Mouse (Mus musculus): ENCODE measurements at regions not wholly inside any gene's neighbourhood (a gene's known extent, or its start where the extent isn't known, plus 50 kb on each side); places are given as distances from the start of the nearest gene placed in this dataset.

GRCm38 (mm10) chr14:72277309-72277708, 214.3 kb downstream of the Gm9195 start:
- no peaks in the 10 kb centered on the region for H3K4me1 ChIP-seq (ENCODE audit: insufficient read depth, low read length)
- H3K36me3 ChIP-seq (ENCODE audit: insufficient read depth, low read length): no peaks in the 10 kb centered on the region
- WGBS: 86% methylated on average over 4 of the region's 4 CpGs
- H3K27ac ChIP-seq (ENCODE audit: low read depth, low read length): no peak overlapping the region
- ATAC-seq (ENCODE audit: low FRiP score): no peak
- H3K9ac ChIP-seq (replicated peaks; ENCODE audit: low read length, poor library complexity, severe bottlenecking): no peak overlapping the region
- H3K4me3 ChIP-seq (ENCODE audit: low read depth, low read length): no peak overlapping the region
- H3K9me3 ChIP-seq (ENCODE audit: low read length): no peaks in the 10 kb centered on the region
- TF ChIP-seq CTCF (IDR thresholded peaks at IDR 0.05): no peak
- H3K4me2 ChIP-seq (ENCODE audit: low read depth, low read length, poor library complexity, severe bottlenecking): no peak overlapping the region
- no peak for DNase-seq (ENCODE audit: low spot score)
- no peaks in the 10 kb centered on the region for H3K27me3 ChIP-seq (ENCODE audit: insufficient read depth, low read length)

GRCm38 (mm10) chr14:72259255-72259654, 232.4 kb downstream of the Gm9195 start:
- Histone ChIP-seq H3K9me3 (ENCODE audit: low read length) (no peaks in the 10 kb centered on the region), H3K4me1 (ENCODE audit: insufficient read depth, low read length) (no peaks in the 10 kb centered on the region), H3K36me3 (ENCODE audit: insufficient read depth, low read length) (no peaks in the 10 kb centered on the region), H3K27me3 (ENCODE audit: insufficient read depth, low read length) (no peaks in the 10 kb centered on the region), H3K9ac (replicated peaks; ENCODE audit: low read length, poor library complexity, severe bottlenecking) (no peak overlapping the region), H3K4me2 (ENCODE audit: low read depth, low read length, poor library complexity, severe bottlenecking) (no peak overlapping the region), H3K4me3 (ENCODE audit: low read depth, low read length) (no peak overlapping the region), H3K27ac (ENCODE audit: low read depth, low read length) (no peak overlapping the region)
- 24% methylated on average over 2 of the region's 2 CpGs for WGBS
- TF ChIP-seq CTCF (IDR thresholded peaks at IDR 0.05): no peak
- ATAC-seq (ENCODE audit: low FRiP score) (no peak), DNase-seq (ENCODE audit: low spot score) (no peak)

DNA sequence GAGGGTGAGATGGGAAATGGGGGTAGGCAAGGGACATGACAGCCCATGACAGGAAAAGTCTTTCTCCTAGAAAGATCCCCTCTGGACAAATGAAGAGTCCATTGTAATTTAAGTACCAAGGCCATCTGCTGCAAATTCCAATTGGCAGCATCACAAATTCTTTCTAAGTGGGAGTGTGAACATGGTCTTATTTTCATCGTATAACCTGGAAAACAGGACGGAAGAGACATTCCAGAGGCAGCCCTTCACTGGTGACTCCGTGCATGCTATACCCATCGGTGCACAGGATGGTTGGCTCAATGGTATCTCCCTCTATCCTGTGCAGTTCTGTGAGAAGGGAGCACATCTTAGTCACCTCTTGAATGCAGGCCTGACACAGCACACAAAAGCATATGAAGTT, 249.8 kb downstream of the Gm9195 start:
- Histone ChIP-seq H3K9ac (replicated peaks; ENCODE audit: low read length, poor library complexity, severe bottlenecking) (no peak overlapping the region), H3K4me3 (ENCODE audit: low read depth, low read length) (no peak overlapping the region), H3K4me1 (ENCODE audit: insufficient read depth, low read length) (no peaks in the 10 kb centered on the region), H3K4me2 (ENCODE audit: low read depth, low read length, poor library complexity, severe bottlenecking) (no peak overlapping the region), H3K9me3 (ENCODE audit: low read length) (no peaks in the 10 kb centered on the region), H3K36me3 (ENCODE audit: insufficient read depth, low read length) (no peaks in the 10 kb centered on the region), H3K27me3 (ENCODE audit: insufficient read depth, low read length) (no peaks in the 10 kb centered on the region), H3K27ac (ENCODE audit: low read depth, low read length) (no peak overlapping the region)
- no peak for DNase-seq (ENCODE audit: low spot score)
- ATAC-seq (ENCODE audit: low FRiP score): no peak
- WGBS: 86% methylated on average over 4 of the region's 4 CpGs
- no peak for TF ChIP-seq CTCF (IDR thresholded peaks at IDR 0.05)

- Histone ChIP-seq H3K4me1 (ENCODE audit: insufficient read depth, low read length) (no peaks in the 10 kb centered on the region), H3K9ac (replicated peaks; ENCODE audit: low read length, poor library complexity, severe bottlenecking) (no peak overlapping the region), H3K27me3 (ENCODE audit: insufficient read depth, low read length) (no peaks in the 10 kb centered on the region), H3K4me3 (ENCODE audit: low read depth, low read length) (no peak overlapping the region), H3K27ac (ENCODE audit: low read depth, low read length) (no peak overlapping the region), H3K36me3 (ENCODE audit: insufficient read depth, low read length) (no peaks in the 10 kb centered on the region), H3K4me2 (ENCODE audit: low read depth, low read length, poor library complexity, severe bottlenecking) (no peak overlapping the region), H3K9me3 (ENCODE audit: low read length) (no peaks in the 10 kb centered on the region)
- ATAC-seq (ENCODE audit: low FRiP score) (no peak), DNase-seq (ENCODE audit: low spot score) (no peak)
- TF ChIP-seq CTCF (IDR thresholded peaks at IDR 0.05): no peak
- 35% methylated on average over 4 of the region's 4 CpGs for WGBS
Observed at GRCm38 (mm10) chr14:72240272-72240671, 251.4 kb downstream of the Gm9195 start.

GRCm38 (mm10) chr14:72238344-72238743, 253.3 kb downstream of the Gm9195 start:
- H3K4me2 ChIP-seq (ENCODE audit: low read depth, low read length, poor library complexity, severe bottlenecking): no peak overlapping the region
- H3K4me1 ChIP-seq (ENCODE audit: insufficient read depth, low read length): no peaks in the 10 kb centered on the region
- DNase-seq (ENCODE audit: low spot score): no peak
- H3K4me3 ChIP-seq (ENCODE audit: low read depth, low read length): no peak overlapping the region
- no peak for TF ChIP-seq CTCF (IDR thresholded peaks at IDR 0.05)
- no peaks in the 10 kb centered on the region for H3K27me3 ChIP-seq (ENCODE audit: insufficient read depth, low read length)
- ATAC-seq (ENCODE audit: low FRiP score): no peak
- H3K9ac ChIP-seq (replicated peaks; ENCODE audit: low read length, poor library complexity, severe bottlenecking): no peak overlapping the region
- H3K27ac ChIP-seq (ENCODE audit: low read depth, low read length): no peak overlapping the region
- no peaks in the 10 kb centered on the region for H3K9me3 ChIP-seq (ENCODE audit: low read length)
- 94% methylated on average over 4 of the region's 4 CpGs for WGBS
- H3K36me3 ChIP-seq (ENCODE audit: insufficient read depth, low read length): no peaks in the 10 kb centered on the region

DNA sequence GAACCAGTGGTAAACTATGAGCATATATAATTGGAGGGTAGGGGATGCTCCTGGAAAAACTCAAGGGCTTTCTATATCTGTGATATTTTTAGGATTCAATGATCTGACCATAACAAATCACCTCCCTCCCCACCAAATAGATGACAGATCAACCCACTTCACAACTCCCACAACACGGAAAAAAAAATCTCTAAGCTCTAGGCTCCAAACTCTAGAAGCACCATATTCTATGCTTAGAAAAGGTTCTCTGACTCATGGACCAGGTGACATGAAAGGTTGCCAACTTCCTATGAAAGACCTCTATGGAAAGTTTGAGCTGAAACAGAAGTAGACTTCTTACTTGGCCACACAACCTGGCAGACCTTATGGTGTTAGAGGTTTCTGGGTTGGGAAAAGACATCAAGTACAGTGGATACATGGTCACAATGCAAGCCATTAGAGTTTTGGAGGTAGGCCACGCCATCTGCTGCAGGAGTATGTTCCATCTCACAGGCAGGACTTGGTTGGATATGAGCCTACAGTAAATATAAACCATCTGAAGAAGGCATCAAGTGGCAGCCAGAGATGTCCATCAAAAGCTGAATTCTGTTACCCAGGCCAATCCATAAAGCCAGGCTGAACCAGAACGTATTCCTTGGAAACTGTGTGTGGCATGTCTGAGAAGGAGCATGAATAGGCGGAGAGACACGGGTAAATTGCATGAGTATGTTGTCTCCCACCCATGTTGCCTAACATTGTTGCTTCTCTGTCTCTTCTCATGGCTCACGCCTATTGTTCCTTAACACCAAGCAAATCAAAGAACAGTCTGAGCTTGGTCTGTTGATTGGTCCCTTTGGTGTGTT, 257.2 kb downstream of the Gm9195 start:
- no peak overlapping the region for H3K27ac ChIP-seq (ENCODE audit: low read depth, low read length)
- no peak for DNase-seq (ENCODE audit: low spot score)

More for the DNA sequence above, 257.2 kb downstream of the Gm9195 start:
- no peak overlapping the region for H3K4me2 ChIP-seq (ENCODE audit: low read depth, low read length, poor library complexity, severe bottlenecking)
- no peak overlapping the region for H3K9ac ChIP-seq (replicated peaks; ENCODE audit: low read length, poor library complexity, severe bottlenecking)
- H3K4me1 ChIP-seq (ENCODE audit: insufficient read depth, low read length): no peaks in the 10 kb centered on the region
- H3K36me3 ChIP-seq (ENCODE audit: insufficient read depth, low read length): no peaks in the 10 kb centered on the region
- H3K9me3 ChIP-seq (ENCODE audit: low read length): no peaks in the 10 kb centered on the region
- no peaks in the 10 kb centered on the region for H3K27me3 ChIP-seq (ENCODE audit: insufficient read depth, low read length)
- H3K4me3 ChIP-seq (ENCODE audit: low read depth, low read length): no peak overlapping the region
- 84% methylated on average over 6 of the region's 6 CpGs for WGBS
- no peak for ATAC-seq (ENCODE audit: low FRiP score)
- no peak for TF ChIP-seq CTCF (IDR thresholded peaks at IDR 0.05)

All from midbrain, postnatal 0 days (tissue).